Mouse (Mus musculus) cortical plate, adult 2 months (tissue): ENCODE measurements at regions not wholly inside any gene's neighbourhood (a gene's known extent, or its start where the extent isn't known, plus 50 kb on each side); places are given as distances from the start of the nearest gene placed in this dataset.

ENCODE experiments used
- CTCF ChIP-seq: fragments of 200-500 bp; IDR thresholded peaks from 2 replicates; pipeline ENCODE4 v1.5.1; 2011; ENCODE audit warnings: mild to moderate bottlenecking, control low read depth, low read length; ENCODE audit not compliant: insufficient read depth; ENCODE audit errors: extremely low read depth
- POLR2A ChIP-seq: fragments of 200-500 bp; IDR thresholded peaks from 2 replicates; pipeline ENCODE4 v1.6.1; 2011; ENCODE audit warnings: mild to moderate bottlenecking, low read length, control low read depth; ENCODE audit not compliant: insufficient read depth; ENCODE audit errors: extremely low read depth

DNA sequence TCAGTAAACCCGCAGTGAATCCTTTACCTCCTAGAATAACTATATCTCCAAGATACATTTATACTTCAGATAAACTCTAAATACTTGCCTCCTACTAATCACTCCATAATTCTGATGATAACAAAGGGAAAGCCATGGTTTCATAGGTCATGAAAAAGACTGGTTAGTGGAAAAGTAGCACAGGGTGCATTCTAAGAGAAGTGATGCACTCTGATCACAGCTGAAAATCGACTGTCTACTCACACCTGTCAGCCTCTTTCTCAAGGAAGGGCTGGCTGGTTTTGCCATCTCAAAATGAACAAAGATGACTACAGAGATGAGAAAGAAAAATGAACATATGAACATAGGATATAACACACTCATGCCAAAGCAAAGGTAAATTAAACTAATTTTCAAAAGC lies 769.6 kb upstream of the Marcks start:
- TF ChIP-seq POLR2A (no peak), CTCF (no peak)
